Mouse (Mus musculus): ENCODE measurements around the gene Mpzl1. TPM values are rescaled to one million over a fixed set of nuclear protein-coding genes. Genes with fewer than 3 reads are reported as not detected.

Gene Mpzl1
- polyA plus RNA-seq, 1 experiment, result 0.53 TPM

DNA sequence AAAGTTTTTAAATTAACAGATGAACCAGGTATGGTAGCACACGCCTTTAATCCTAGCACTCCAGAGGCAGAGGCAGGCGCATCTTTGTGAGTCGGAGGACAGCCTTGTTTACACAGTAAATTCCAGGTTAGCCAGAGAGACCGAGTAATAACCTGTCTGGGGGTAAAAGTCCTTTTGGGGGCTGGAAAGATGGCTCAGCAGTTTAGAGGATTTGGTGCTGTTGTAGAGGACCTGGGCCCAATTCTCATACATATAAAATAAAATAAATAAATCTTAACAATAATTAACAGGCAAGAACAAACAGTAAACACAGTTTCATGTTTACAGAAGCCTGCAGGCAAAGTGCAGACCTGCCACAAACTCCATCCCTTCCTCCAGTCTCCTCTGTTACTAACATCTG lies 25.4 kb downstream of the Mpzl1 start:
- Histone ChIP-seq H3K9me3 (no peaks in the 10 kb centered on the region), H3K4me3 (replicated peaks) (no peak overlapping the region), H3K36me3 (replicated peaks; ENCODE audit: low read length) (no peaks in the 10 kb centered on the region), H3K4me1 (peaks cover 15% of the 10 kb centered on the region), H3K27me3 (replicated peaks) (peaks cover 42% of the 10 kb centered on the region)
- no peak for TF ChIP-seq GATA1 (IDR thresholded peaks at IDR 0.05; ENCODE audit: borderline replicate concordance, low read length)
- TF ChIP-seq FLI1 (IDR thresholded peaks at IDR 0.05; ENCODE audit: low read length), result no peak

DNA sequence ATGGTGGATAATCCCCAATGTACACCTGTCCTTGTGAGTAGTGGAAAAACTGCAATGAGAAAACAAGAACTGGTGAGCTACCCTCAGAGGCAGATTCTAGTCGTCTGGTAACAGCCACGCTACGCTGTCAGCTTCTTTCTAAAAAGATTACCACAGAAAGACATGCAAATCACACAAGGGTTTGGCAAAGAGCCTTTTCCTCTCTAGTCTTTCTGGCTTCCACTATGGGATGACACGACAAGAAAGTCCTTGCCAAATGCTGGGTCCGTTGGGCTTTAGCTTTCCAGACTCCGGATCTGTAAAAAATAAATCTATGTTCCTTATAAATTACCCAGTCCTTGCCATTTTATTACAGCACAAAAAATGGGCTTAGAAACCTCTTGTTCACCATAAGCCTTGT lies 28.6 kb downstream of the Mpzl1 start:
- H3K9me3 ChIP-seq, result no peaks in the 10 kb centered on the region
- H3K4me1 ChIP-seq, result peaks cover 17% of the 10 kb centered on the region
- H3K27me3 ChIP-seq (replicated peaks), result peaks cover 39% of the 10 kb centered on the region
- no peak overlapping the region for H3K4me3 ChIP-seq (replicated peaks)
- no peak for TF ChIP-seq FLI1 (IDR thresholded peaks at IDR 0.05; ENCODE audit: low read length)
- TF ChIP-seq GATA1 (IDR thresholded peaks at IDR 0.05; ENCODE audit: borderline replicate concordance, low read length), result no peak
- H3K36me3 ChIP-seq (replicated peaks; ENCODE audit: low read length), result no peaks in the 10 kb centered on the region

DNA sequence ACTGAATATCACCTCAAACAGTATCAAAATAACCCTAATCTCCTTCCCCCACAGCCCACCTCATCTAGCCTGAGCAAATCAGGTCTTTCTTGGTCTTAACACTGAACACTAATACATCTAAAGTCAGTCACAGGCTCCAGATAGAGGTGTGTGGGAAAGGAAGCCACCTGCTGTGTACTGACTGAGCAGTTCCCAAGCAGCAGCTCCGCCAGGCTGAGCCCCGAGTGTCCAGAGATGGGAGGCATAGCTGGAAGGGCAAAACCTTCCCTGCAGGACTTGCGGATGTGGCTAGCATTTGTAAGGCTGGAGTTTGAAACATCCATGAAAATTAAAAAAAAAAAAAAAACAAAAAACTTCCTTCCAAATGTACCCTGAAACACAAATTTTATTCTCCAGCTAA lies 29.2 kb downstream of the Mpzl1 start:
- no peak for TF ChIP-seq GATA1 (IDR thresholded peaks at IDR 0.05; ENCODE audit: borderline replicate concordance, low read length)
- no peak for TF ChIP-seq FLI1 (IDR thresholded peaks at IDR 0.05; ENCODE audit: low read length)
- H3K36me3 ChIP-seq (replicated peaks; ENCODE audit: low read length), result no peaks in the 10 kb centered on the region
- peaks cover 38% of the 10 kb centered on the region for H3K27me3 ChIP-seq (replicated peaks)
- H3K9me3 ChIP-seq, result no peaks in the 10 kb centered on the region
- peaks cover 13% of the 10 kb centered on the region for H3K4me1 ChIP-seq
- no peak overlapping the region for H3K4me3 ChIP-seq (replicated peaks)

DNA sequence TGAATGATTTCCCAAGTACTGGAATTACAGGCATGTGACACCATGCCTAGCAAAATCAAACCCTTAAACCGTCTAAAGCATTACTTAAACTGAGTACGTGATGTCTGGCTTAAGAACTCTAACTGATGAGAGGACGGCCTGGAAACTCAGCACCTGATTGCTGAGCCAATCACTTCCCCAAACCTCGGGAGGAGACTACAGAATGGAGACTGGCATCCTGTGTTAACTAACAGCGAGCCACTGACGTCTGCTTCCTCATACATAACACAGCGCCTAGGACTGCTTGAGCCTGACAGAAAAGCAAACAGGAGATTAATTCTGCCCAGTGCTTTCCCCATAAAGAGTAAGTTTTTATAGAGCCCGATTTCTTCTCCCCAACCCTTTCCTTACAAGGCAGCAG lies 30.1 kb downstream of the Mpzl1 start:
- Histone ChIP-seq H3K36me3 (replicated peaks; ENCODE audit: low read length) (no peaks in the 10 kb centered on the region), H3K9me3 (no peaks in the 10 kb centered on the region), H3K27me3 (replicated peaks) (peaks cover 36% of the 10 kb centered on the region), H3K4me3 (replicated peaks) (no peak overlapping the region), H3K4me1 (peaks cover 8% of the 10 kb centered on the region; the same call in 1 of the 2 replicates)
- TF ChIP-seq GATA1 (IDR thresholded peaks at IDR 0.05; ENCODE audit: borderline replicate concordance, low read length) (no peak), FLI1 (IDR thresholded peaks at IDR 0.05; ENCODE audit: low read length) (no peak)

DNA sequence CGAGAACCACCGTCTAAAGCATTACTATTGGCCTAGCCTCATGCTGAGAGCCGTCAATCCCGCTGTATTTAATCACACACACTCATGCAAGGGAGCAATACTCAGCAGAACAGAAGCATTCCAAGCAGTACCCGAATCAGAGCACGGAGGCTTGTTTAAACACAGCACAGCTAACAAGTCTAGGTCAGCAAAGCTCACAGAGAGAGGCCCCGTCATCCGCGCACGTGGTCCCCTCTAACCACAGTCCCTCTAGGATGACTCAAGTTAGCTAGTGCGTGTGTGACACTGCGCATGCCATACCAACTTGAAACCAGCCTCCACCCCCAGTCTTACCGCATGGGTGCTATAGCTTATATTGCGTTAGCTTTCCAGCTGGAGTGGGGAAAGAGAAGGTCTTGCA lies 31.1 kb downstream of the Mpzl1 start:
- Histone ChIP-seq H3K9me3 (no peaks in the 10 kb centered on the region), H3K4me1 (peaks cover 8% of the 10 kb centered on the region; the same call in 1 of the 2 replicates), H3K36me3 (replicated peaks; ENCODE audit: low read length) (no peaks in the 10 kb centered on the region), H3K4me3 (replicated peaks) (no peak overlapping the region), H3K27me3 (replicated peaks) (peaks cover 43% of the 10 kb centered on the region)
- TF ChIP-seq FLI1 (IDR thresholded peaks at IDR 0.05; ENCODE audit: low read length), result no peak
- TF ChIP-seq GATA1 (IDR thresholded peaks at IDR 0.05; ENCODE audit: borderline replicate concordance, low read length), result no peak

DNA sequence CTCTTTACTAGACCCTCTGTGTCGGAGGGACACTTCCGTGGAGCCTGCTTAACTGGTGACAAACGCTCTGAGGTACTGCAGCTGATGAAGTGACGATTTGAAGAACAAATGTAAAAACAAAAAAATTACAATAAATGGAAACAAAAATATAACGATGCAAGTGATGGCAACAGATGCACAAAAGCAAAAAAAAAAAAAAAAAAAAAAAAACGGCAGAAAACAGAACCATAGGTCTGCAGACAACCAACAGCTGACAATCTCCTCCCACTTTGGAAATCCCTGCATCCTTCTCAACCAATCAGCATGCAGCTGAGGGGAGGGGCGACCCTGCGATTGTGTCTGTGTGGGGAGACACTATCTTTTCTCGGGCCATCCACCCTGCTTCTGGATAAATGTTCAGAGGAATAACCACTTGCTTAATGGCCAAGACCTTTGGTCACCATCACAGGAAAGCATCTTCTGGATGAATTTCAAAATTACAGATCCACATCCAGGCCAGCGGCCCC lies 32.5 kb downstream of the Mpzl1 start:
- Histone ChIP-seq H3K27me3 (replicated peaks) (peaks cover 39% of the 10 kb centered on the region), H3K9me3 (no peaks in the 10 kb centered on the region), H3K36me3 (replicated peaks; ENCODE audit: low read length) (no peaks in the 10 kb centered on the region), H3K4me1 (peaks cover 8% of the 10 kb centered on the region; the same call in 1 of the 2 replicates), H3K4me3 (replicated peaks) (no peak overlapping the region)
- no peak for TF ChIP-seq GATA1 (IDR thresholded peaks at IDR 0.05; ENCODE audit: borderline replicate concordance, low read length)
- TF ChIP-seq FLI1 (IDR thresholded peaks at IDR 0.05; ENCODE audit: low read length), result no peak

DNA sequence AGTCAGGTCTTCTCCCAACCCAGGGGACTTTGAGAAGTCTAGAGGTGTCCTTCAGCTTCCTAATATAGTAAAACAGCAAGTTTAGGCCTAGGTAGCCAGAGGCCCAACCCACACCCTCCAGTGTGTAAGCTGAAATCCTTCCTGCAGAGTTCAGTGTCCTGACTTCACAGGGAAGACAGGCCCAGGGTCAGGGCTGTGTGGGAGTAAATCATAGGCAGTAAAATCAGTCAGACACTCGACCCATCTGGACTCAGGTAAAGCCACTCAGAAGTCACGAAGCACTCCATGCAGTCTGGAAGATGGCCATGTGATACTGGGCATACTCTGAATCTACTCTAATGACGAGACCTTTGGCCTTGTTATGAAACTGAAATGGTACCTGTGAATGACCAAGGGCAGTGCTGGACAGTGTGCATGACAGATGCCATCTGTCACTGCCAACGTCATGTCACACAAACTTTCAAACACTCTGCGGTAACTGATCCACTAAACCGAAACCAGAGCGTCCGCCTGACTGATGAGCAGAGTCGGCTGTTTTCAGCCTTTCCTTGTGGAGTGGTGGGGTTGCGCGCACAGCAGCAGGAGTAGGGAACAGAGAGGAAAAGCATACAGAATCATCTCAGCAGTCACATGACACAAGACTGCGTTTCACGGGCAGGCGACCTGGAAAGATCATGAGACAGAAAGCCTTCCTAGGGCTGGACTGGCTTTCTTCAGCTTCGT lies 39.5 kb downstream of the Mpzl1 start:
- Histone ChIP-seq H3K4me1 (peaks cover 10% of the 10 kb centered on the region), H3K36me3 (replicated peaks; ENCODE audit: low read length) (no peaks in the 10 kb centered on the region), H3K27me3 (replicated peaks) (peaks cover 66% of the 10 kb centered on the region), H3K4me3 (replicated peaks) (no peak overlapping the region), H3K9me3 (no peaks in the 10 kb centered on the region)
- no peak for TF ChIP-seq FLI1 (IDR thresholded peaks at IDR 0.05; ENCODE audit: low read length)
- TF ChIP-seq GATA1 (IDR thresholded peaks at IDR 0.05; ENCODE audit: borderline replicate concordance, low read length), result no peak

DNA sequence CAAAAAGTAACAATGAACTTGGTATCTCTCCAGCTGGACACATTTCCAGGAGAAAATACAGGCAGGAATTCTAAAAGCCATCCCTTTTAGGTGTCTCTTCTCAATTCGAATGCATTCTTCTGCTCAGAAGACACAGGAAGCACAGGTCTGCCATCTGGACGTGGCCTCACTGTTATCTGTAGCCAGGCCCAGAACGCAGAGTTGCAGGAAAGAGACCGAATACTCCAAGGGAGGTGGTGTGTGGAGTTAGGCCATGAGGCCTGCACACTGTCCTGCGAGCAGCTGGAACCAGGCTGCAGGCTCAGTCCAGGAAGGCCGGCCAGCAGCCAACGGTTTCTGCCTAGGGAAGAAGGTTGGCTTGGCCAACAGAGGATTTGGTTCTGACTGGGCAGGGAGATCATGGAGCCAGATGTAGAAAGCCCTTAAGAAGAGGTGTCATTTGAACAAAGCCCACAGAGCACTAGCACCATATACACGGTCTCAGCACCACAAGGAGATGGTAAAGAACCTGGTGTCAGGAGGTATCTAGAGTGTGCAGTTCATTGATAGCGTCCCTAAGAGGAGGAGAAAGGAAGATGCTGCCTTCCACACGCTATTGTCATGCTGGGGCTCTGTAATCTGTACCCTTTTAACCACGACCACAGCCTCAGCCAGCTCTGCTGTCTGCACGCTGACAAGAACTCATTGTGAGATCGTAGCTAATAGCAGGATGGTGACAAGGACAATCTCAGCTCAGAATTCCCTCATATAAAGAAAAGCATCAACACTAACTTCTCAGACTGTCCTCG lies 41.8 kb downstream of the Mpzl1 start:
- Histone ChIP-seq H3K4me3 (replicated peaks) (no peak overlapping the region), H3K27me3 (replicated peaks) (peaks cover 66% of the 10 kb centered on the region), H3K4me1 (peaks cover 10% of the 10 kb centered on the region), H3K9me3 (no peaks in the 10 kb centered on the region), H3K36me3 (replicated peaks; ENCODE audit: low read length) (no peaks in the 10 kb centered on the region)
- no peak for TF ChIP-seq FLI1 (IDR thresholded peaks at IDR 0.05; ENCODE audit: low read length)
- TF ChIP-seq GATA1 (IDR thresholded peaks at IDR 0.05; ENCODE audit: borderline replicate concordance, low read length), result no peak

DNA sequence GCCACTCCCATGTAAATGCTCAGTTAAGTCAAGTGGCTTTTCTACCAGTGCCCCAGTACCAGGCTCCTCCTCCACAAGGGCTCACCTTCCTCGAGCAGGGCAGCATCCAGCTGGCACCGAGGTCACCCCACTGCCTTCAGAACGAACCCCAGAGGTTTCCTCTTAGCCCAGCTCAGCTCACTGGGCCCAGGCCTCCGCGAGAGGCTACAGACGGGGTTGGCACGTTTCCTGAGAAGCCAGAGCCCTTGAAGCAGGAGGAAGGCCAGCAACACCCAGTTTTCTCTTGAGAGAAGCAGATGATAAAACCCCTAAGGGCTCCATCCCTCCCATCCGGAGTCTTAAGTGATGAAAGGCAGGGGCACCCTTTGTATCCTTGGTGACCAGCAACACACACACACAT lies 43.6 kb downstream of the Mpzl1 start:
- Histone ChIP-seq H3K4me3 (replicated peaks) (no peak overlapping the region), H3K27me3 (replicated peaks) (peaks cover 63% of the 10 kb centered on the region), H3K4me1 (peaks cover 12% of the 10 kb centered on the region), H3K9me3 (no peaks in the 10 kb centered on the region), H3K36me3 (replicated peaks; ENCODE audit: low read length) (no peaks in the 10 kb centered on the region)
- TF ChIP-seq GATA1 (IDR thresholded peaks at IDR 0.05; ENCODE audit: borderline replicate concordance, low read length), result no peak
- TF ChIP-seq FLI1 (IDR thresholded peaks at IDR 0.05; ENCODE audit: low read length), result no peak

Measured in megakaryocyte, embryonic 14.5 days (primary cell).